Mouse (Mus musculus) G1E (cell line): ENCODE results near the gene Wfs1. TPM values are rescaled to one million over a fixed set of nuclear protein-coding genes. Genes with fewer than 3 reads are reported as not detected.
"Not testable (repeated sequence)": the region's sequence is repeated elsewhere in the genome, so short reads cannot be mapped to it uniquely, and the experiment has no call there.

ENCODE experiments used
- ATAC-seq: 2 replicates; pipeline ENCODE4 v1.8.0; 2016; ENCODE audit warnings: mild to moderate bottlenecking; ENCODE audit not compliant: insufficient number of reproducible peaks, poor library complexity, low FRiP score, severe bottlenecking; ENCODE audit errors: extremely low read depth
- DNase-seq: peaks from one replicate; pipeline ENCODE4 v3.0.0; 2012; ENCODE audit warnings: low spot score
- H3K27me3 ChIP-seq: 2 replicates; pipeline ENCODE4 v1.6.1; 2012; ENCODE audit warnings: mild to moderate bottlenecking, low read length, inconsistent platforms; ENCODE audit not compliant: insufficient read depth
- H3K36me3 ChIP-seq: replicated peaks from 2 replicates; pipeline ENCODE3; 2012; ENCODE audit warnings: mild to moderate bottlenecking, inconsistent platforms
- H3K4me1 ChIP-seq: 2 replicates; pipeline ENCODE4 v1.6.1; 2012; ENCODE audit warnings: low read depth, low read length, inconsistent platforms, mixed read lengths; ENCODE audit not compliant: insufficient read depth
- H3K4me3 ChIP-seq: 2 replicates; pipeline ENCODE4 v1.5.1; 2012; ENCODE audit warnings: low read depth, mild to moderate bottlenecking, inconsistent platforms, low read length, moderate library complexity, mixed read lengths
- H3K9me3 ChIP-seq: replicated peaks from 2 replicates; pipeline ENCODE4 v1.6.1; 2012; ENCODE audit warnings: inconsistent platforms
- CTCF ChIP-seq: IDR thresholded peaks from 2 replicates; pipeline ENCODE4 v1.5.1; 2012; ENCODE audit warnings: low read depth, low read length, inconsistent platforms, mixed read lengths
- GATA1 ChIP-seq: IDR thresholded peaks from 2 replicates; pipeline ENCODE4 v1.6.1; 2012; ENCODE audit warnings: borderline replicate concordance, low read length, inconsistent platforms, mixed read lengths
- GATA2 ChIP-seq: IDR thresholded peaks from 2 replicates; pipeline ENCODE4 v1.6.1; 2012; ENCODE audit warnings: low read depth, low read length, inconsistent platforms, borderline replicate concordance
- POLR2AphosphoS5 ChIP-seq: IDR thresholded peaks from 2 replicates; pipeline ENCODE4 v1.6.1; 2012; ENCODE audit warnings: low read depth, low read length, inconsistent platforms; ENCODE audit not compliant: insufficient replicate concordance
- TAL1 ChIP-seq: conservative IDR thresholded peaks from 2 replicates; pipeline ENCODE4 v1.6.1; 2012; ENCODE audit warnings: low read depth, low read length, inconsistent platforms, mixed read lengths
- polyA plus RNA-seq: library from polyadenylated mRNA; stranded (reverse); fragments of >175 nt; gene quantifications from 2 replicates; pipeline ENCODE4 v1.2.3, GENCODE M21; 2012
- total RNA-seq, 2 experiments: library from RNA; stranded (forward) in 1 of 2; stranded (reverse) in 1 of 2; fragments of 200-1000 nt in 1 of 2; fragments of >200 nt in 1 of 2; fragmentation: Nextera tagmentation in 1 of 2; gene quantifications; 2 replicates each; pipeline ENCODE4 v1.2.3; 2014 to 2017

Gene Wfs1
- total and polyA plus RNA-seq, 3 experiments, result 0.02 to 0.05 TPM; not detected in 1

DNA sequence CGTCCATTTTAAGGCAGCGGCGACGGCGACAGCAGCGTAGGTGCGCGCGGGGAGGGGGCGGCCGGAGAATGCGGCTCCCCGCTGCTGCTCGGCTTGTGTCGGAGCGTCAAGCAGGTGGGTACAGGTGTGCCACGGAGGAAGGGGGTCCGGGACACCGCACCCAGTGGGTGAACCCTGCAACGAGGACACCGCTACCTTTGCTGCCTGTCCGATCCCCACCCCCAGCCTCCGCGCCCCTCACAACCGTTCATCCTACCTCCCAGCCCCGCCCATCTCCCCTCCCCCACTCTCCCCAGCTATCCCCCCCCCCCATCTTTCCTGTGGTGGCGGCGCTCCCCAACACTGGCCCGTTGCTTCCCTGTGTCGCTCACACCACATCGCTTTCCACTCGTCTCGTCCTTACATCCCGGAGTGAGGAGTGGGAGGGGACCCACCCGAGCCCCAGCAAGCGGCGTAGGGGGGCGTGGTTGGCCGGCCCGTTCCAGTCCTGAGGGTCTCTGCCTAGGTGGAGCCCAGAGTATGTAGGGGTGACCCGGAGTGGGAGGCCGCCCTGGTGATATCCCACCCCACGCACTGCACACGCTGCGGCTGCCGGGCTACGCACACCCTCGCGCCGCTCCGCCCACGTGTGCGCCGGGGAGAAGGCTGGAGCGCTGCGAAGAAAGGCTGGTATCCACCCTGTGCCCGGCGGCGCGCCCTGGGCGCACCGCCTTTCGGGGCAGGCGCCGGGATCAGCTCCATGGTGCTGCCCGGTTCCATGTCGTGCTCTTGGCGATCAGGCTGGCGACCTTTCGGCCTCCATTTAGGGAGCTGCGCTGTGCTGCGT lies 39.7 kb upstream of the Wfs1 start:
- DNase-seq (no peak), ATAC-seq (no peak)
- H3K4me1 ChIP-seq, result no peaks in the 10 kb centered on the region
- peaks cover 34% of the 10 kb centered on the region for H3K9me3 ChIP-seq
- no peaks in the 10 kb centered on the region for H3K27me3 ChIP-seq
- no peak for TF ChIP-seq GATA2
- TF ChIP-seq CTCF, result no peak
- TF ChIP-seq TAL1, result no peak
- TF ChIP-seq POLR2AphosphoS5, result no peak
- TF ChIP-seq GATA1, result no peak
- H3K36me3 ChIP-seq, result no peaks in the 10 kb centered on the region
- H3K4me3 ChIP-seq, result peak overlapping the region; percentile 9; the same call in 1 of the 2 replicates

DNA sequence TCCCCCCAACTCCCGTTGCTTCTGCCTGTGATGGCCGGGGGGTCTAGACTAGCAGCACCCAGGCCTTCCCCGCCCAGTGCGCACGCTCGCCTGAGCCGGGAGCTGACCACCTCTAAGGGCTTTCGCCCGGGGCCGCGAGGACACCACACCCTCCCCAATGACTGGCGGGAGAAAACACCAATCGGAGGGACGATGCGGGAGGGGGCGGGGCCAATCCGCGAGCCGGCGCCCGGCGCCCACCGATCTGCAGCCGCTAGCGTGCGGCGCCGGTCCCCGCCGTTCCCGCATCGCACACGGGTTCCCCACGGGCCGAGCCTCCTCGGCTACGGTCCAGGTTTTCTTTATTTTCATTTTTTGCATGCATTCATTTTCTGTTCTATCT lies 39.1 kb upstream of the Wfs1 start:
- Histone ChIP-seq H3K27me3 (no peaks in the 10 kb centered on the region), H3K9me3 (peaks cover 34% of the 10 kb centered on the region), H3K4me1 (no peaks in the 10 kb centered on the region), H3K36me3 (no peaks in the 10 kb centered on the region), H3K4me3 (no peak overlapping the region)
- DNase-seq (no peak), ATAC-seq (no peak)
- TF ChIP-seq TAL1, result no peak
- TF ChIP-seq GATA1, result no peak
- TF ChIP-seq POLR2AphosphoS5, result no peak
- no peak for TF ChIP-seq GATA2
- no peak for TF ChIP-seq CTCF

DNA sequence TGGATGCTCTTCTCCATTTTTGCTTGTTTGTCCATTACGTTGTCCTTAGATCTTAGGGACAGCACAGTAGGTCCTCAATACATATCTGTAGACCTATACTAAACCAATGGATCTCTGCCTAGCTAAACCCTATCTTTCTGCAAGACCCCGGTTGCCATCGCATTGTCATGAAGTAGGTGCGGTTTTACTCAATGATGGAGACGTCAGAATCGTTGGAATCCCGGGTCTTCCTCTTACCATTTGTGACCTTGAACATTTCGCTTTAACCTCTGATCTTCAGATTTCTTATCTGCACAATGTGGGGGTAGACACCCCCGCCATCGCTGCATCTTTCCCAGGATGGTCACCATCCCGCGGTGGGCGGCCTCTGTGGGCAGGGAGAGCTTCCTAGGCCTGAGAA lies 38.7 kb upstream of the Wfs1 start:
- Histone ChIP-seq H3K9me3 (peaks cover 34% of the 10 kb centered on the region), H3K36me3 (no peaks in the 10 kb centered on the region), H3K4me3 (no peak overlapping the region), H3K27me3 (no peaks in the 10 kb centered on the region), H3K4me1 (no peaks in the 10 kb centered on the region)
- TF ChIP-seq POLR2AphosphoS5, result no peak
- no peak for DNase-seq
- ATAC-seq, result no peak

DNA sequence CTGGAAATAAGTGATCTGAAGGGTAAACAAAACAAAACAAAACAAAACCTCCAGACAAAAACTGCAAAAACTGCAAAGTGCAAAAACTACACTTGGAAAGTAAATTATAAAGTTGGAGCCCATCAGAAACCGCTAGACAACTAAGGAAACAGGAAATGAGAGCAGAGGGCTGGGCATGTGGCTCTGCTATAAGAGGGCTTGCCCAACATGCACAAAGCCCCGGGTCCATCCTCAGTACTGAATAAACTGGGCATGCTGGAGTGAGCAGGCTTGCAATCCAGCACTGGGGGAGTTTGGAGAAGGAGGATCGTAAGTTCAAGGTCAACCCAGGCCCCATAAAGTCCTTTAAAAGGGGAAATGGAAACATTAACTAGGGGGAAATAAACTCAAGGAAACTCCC lies 28.2 kb upstream of the Wfs1 start:
- TF ChIP-seq CTCF, result no peak
- TF ChIP-seq GATA2, result no peak
- no peak for TF ChIP-seq GATA1
- no peak for TF ChIP-seq POLR2AphosphoS5
- no peak for TF ChIP-seq TAL1
- no peaks in the 10 kb centered on the region for H3K4me1 ChIP-seq
- ATAC-seq (no peak), DNase-seq (no peak)
- H3K36me3 ChIP-seq, result no peaks in the 10 kb centered on the region
- H3K9me3 ChIP-seq, result peaks cover 20% of the 10 kb centered on the region
- no peaks in the 10 kb centered on the region for H3K27me3 ChIP-seq
- no peak overlapping the region for H3K4me3 ChIP-seq

DNA sequence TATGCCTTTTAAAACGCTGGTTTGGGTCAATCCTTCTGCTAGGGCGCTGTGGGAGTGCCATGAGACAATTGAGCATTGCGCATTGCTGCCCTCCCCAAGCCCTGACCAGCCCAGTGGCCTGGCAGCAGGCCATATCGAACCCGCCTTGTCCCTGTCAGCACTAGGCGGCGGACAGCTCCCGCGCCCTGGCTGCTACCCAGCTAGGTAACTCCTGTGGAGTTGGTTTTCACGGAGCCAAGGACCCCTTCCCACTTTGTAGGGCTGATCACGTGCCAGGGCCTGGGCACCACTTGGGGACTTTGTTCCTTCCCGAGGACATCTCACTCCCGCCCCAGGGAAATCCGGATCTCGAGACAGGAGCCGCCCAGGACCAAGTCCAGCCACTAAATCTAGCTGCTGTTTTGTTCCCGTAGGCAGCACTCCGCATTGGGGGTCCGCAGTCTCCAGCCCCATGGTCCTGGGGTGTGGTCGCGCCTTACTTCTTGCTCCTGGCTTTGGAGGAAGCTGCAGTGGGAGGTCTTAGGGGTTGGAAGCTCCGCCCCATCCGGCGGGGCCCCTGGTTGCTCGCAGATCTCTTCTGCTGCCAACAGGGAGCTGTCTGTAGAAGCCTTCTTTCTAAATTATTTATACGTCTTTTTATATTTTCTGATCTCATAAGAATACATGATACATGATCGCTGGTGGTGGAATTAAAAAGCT lies 26.8 kb upstream of the Wfs1 start:
- ATAC-seq, result no peak
- Histone ChIP-seq H3K27me3 (no peaks in the 10 kb centered on the region), H3K4me3 (no peak overlapping the region), H3K36me3 (no peaks in the 10 kb centered on the region), H3K4me1 (no peaks in the 10 kb centered on the region), H3K9me3 (peaks cover 21% of the 10 kb centered on the region)
- DNase-seq, result no peak
- TF ChIP-seq TAL1 (no peak), GATA2 (no peak), GATA1 (no peak), CTCF (no peak), POLR2AphosphoS5 (no peak)

DNA sequence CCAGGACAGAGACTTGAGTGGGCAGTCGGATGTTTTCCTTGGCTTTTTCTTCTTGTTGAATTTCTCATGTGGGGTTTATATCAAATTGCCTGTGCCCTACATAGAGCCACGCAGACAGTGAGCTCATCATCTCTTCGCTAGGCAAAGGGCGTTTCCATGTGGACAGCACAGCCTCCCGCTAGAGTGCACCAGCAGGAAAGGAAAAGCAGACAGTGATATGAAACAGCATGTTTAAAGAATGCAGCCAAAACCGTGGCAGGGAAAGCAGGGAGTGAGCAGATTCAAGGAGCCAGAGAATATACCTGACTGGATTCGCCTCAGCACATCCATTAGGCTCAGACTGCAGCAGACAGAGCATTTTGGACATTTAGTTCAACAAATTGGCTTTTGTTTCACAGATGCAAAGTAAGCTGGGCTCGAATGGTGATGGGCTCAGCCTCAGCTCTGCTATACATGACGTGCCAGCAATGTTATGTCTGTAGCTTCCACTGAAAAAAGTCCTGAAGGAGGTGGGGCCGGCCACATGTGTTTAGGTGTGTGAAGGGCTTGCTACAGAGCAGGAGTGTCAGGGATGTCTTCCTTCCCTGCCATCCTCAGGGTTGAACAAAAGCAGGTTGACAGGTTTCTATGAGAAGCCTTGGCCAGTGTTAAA lies 21.8 kb upstream of the Wfs1 start:
- Histone ChIP-seq H3K4me1 (no peaks in the 10 kb centered on the region), H3K9me3 (peaks cover 35% of the 10 kb centered on the region), H3K36me3 (no peaks in the 10 kb centered on the region), H3K27me3 (no peaks in the 10 kb centered on the region), H3K4me3 (no peak overlapping the region)
- ATAC-seq (no peak), DNase-seq (no peak)
- TF ChIP-seq TAL1 (no peak), GATA1 (no peak), CTCF (no peak)

DNA sequence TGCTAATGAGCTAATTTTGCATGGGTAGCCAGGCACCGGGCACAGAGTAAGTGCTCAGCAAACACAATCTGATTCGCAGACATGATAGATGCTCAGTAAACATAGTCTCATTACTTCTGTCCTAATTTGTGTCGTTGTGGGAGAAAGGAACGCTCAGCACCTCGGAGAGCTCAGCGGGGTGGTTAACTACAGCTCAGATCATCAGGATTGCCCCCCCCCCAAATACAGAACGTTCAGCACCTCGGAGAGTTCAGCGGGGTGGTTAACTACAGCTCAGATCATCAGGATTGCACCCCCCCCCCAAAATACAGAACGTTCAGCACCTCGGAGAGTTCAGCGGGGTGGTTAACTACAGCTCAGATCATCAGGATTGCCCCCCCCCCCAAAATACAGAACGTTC lies 20.8 kb upstream of the Wfs1 start:
- not testable (repeated sequence) for H3K27me3 ChIP-seq, H3K4me3 ChIP-seq, ATAC-seq, DNase-seq, H3K36me3 ChIP-seq, H3K4me1 ChIP-seq
- H3K9me3 ChIP-seq, result peaks cover 30% of the 10 kb centered on the region
